Mouse (Mus musculus) cerebellum, adult 2 months (tissue): ENCODE data around the gene Spc24. TPM values are rescaled to one million over a fixed set of nuclear protein-coding genes. Genes with fewer than 3 reads are reported as not detected.

ENCODE experiments used
- DNase-seq, 2 experiments: peaks; one replicate each; pipeline ENCODE4 v3.0.0; 2021
- H3K27ac ChIP-seq: fragments of 200-500 bp; 2 replicates; pipeline ENCODE4 v1.5.1; 2012; ENCODE audit warnings: low read length, control low read depth, inconsistent platforms; ENCODE audit not compliant: insufficient read depth
- H3K27me3 ChIP-seq: fragments of 200-500 bp; 2 replicates; pipeline ENCODE4 v1.6.1; 2012; ENCODE audit warnings: inconsistent platforms, mild to moderate bottlenecking, low read length, moderate library complexity; ENCODE audit not compliant: control insufficient read depth, insufficient read depth
- H3K4me1 ChIP-seq: fragments of 200-500 bp; 2 replicates; pipeline ENCODE4 v1.6.1; 2011; ENCODE audit warnings: low read length; ENCODE audit not compliant: control insufficient read depth, insufficient read depth
- H3K4me3 ChIP-seq: fragments of 200-500 bp; replicated peaks from 2 replicates; pipeline ENCODE3; 2011; ENCODE audit warnings: mild to moderate bottlenecking, low read depth, low read length, control low read depth; ENCODE audit not compliant: insufficient read depth
- CTCF ChIP-seq: fragments of 200-500 bp; IDR thresholded peaks from 2 replicates; pipeline ENCODE4 v1.5.1; 2011; ENCODE audit warnings: low read depth, mild to moderate bottlenecking, control low read depth, low read length, moderate library complexity, borderline replicate concordance; ENCODE audit not compliant: insufficient read depth
- POLR2A ChIP-seq: fragments of 200-500 bp; IDR thresholded peaks from 2 replicates; pipeline ENCODE4 v1.6.1; 2011; ENCODE audit warnings: low read length, control low read depth, borderline replicate concordance; ENCODE audit not compliant: insufficient read depth
- WGBS: fragments of 180-500 bp; shearing (Covaris S2); methylation state at CpG from one replicate; pipeline ENCODE4 v1.1.7; 2018; 5-methylcytosine and 5-hydroxymethylcytosine counted together
- polyA plus RNA-seq: library from polyadenylated mRNA; depleted of rRNA; stranded (reverse); fragments of >200 nt; gene quantifications from 2 replicates; pipeline ENCODE4 v1.2.3, GENCODE M21; 2012; rRNA removed

Gene Spc24
- polyA plus RNA-seq, 1 experiment, result 3.8 TPM

GRCm38 (mm10) chr9:21709340-21709739 lies 50.8 kb downstream of the Spc24 start:
- 36% methylated on average over 3 of the region's 3 CpGs for WGBS
- no peak for DNase-seq
- Histone ChIP-seq H3K27me3 (no peaks in the 10 kb centered on the region), H3K27ac (no peak overlapping the region; the same call in 1 of the 2 replicates), H3K4me3 (no peak overlapping the region), H3K4me1 (peaks cover 4% of the 10 kb centered on the region; the same call in 1 of the 2 replicates)
- TF ChIP-seq POLR2A (no peak), CTCF (no peak)

DNA sequence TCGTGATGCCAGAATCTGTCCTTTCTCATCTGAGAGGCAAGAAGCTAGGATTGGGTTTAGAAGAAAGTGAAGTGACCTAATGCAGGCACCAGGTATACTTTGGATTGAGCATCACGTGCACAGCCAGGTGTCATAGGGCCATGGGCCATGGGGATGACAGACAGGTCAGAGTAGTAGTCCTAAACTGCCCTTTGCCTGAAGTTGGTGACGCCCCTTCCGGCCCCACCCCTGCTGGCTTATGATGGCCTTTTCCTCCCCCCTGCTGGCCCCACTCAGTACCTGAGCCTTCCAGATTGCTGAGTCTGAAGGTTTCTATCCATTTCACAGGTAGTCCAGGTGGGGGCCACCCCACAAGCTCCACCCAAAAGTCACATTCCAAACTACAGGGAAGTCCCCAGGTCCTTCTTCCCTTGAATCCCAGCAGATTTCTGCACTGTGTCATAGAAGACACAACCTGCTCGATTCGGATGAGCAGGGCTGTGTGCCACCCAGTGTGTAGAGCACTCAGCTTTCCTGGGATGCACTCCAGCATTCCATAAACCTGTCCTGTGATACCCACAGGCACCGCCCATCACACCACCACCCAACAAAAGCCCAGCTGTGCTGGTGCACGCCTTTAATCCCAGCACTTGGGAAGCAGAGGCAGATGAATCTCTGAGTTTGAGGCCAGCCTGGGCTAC lies 53.4 kb downstream of the Spc24 start:
- Histone ChIP-seq H3K27me3 (no peaks in the 10 kb centered on the region), H3K27ac (no peak overlapping the region), H3K4me1 (peaks cover 4% of the 10 kb centered on the region; the same call in 1 of the 2 replicates), H3K4me3 (no peak overlapping the region)
- TF ChIP-seq CTCF (no peak), POLR2A (no peak)
- WGBS, result 79% methylated on average over 8 of the region's 8 CpGs
- no peak for DNase-seq

- no peak for DNase-seq
- H3K27ac ChIP-seq, result no peak overlapping the region
- TF ChIP-seq POLR2A (no peak), CTCF (no peak)
- no peaks in the 10 kb centered on the region for H3K27me3 ChIP-seq
- WGBS, result 79% methylated on average over 4 of the region's 4 CpGs
- peaks cover 4% of the 10 kb centered on the region; the same call in 1 of the 2 replicates for H3K4me1 ChIP-seq
- H3K4me3 ChIP-seq, result no peak overlapping the region
These were observed 54.0 kb downstream of the Spc24 start for GRCm38 (mm10) chr9:21706085-21706484.

Other genes with a start within 250 kb of the Spc24 start
- 0.28 and 0.29 TPM in 2 replicates for gene AB124611, start 234.1 kb downstream of the Spc24 start, polyA plus RNA-seq
- gene Carm1, start 213.4 kb downstream of the Spc24 start, polyA plus RNA-seq, result 51.0 and 57.1 TPM in 2 replicates
- 53.1 and 53.4 TPM in 2 replicates for gene Timm29, start 167.6 kb downstream of the Spc24 start, polyA plus RNA-seq
- 30.9 and 31.3 TPM in 2 replicates for gene Yipf2, start 167.5 kb downstream of the Spc24 start, polyA plus RNA-seq
- gene Smarca4, start 144.1 kb downstream of the Spc24 start, polyA plus RNA-seq, result 88.8 and 96.7 TPM in 2 replicates
- gene Ldlr, start 36.8 kb downstream of the Spc24 start, polyA plus RNA-seq, result 34.1 and 34.2 TPM in 2 replicates
- 44.7 and 50.6 TPM in 2 replicates for gene Kank2, start 38.4 kb upstream of the Spc24 start, polyA plus RNA-seq
- gene Angptl8, start 75.2 kb upstream of the Spc24 start, polyA plus RNA-seq, result not detected in 2 replicates
- 39.3 and 41.4 TPM in 2 replicates for gene Dock6, start 92.3 kb upstream of the Spc24 start, polyA plus RNA-seq
- 13.9 and 16.3 TPM in 2 replicates for gene Rab3d, start 157.9 kb upstream of the Spc24 start, polyA plus RNA-seq
- gene Ccdc159, start 167.2 kb upstream of the Spc24 start, polyA plus RNA-seq, result 14.7 and 16.6 TPM in 2 replicates
- 62.5 and 64.1 TPM in 2 replicates for gene Tmem205, start 167.3 kb upstream of the Spc24 start, polyA plus RNA-seq
- gene Plppr2, start 176.7 kb upstream of the Spc24 start, polyA plus RNA-seq, result 97.5 and 106 TPM in 2 replicates
- 12.2 and 12.8 TPM in 2 replicates for gene Swsap1, start 195.5 kb upstream of the Spc24 start, polyA plus RNA-seq
- gene Epor, start 203.2 kb upstream of the Spc24 start, polyA plus RNA-seq, result 9.2 and 10.4 TPM in 2 replicates
- 67.6 and 83.3 TPM in 2 replicates for gene Rgl3, start 229.1 kb upstream of the Spc24 start, polyA plus RNA-seq
- 2.4 and 2.7 TPM in 2 replicates for gene Ccdc151, start 242.3 kb upstream of the Spc24 start, polyA plus RNA-seq
- 91.3 and 95.3 TPM in 2 replicates for gene Prkcsh, start 242.5 kb upstream of the Spc24 start, polyA plus RNA-seq